Mouse (Mus musculus): Measurements from ENCODE around the gene Rbpj. TPM values are rescaled to one million over a fixed set of nuclear protein-coding genes. Genes with fewer than 3 reads are reported as not detected.

Gene Rbpj
- polyA plus RNA-seq, 1 experiment from 2014 or later = 54.7 TPM

- Histone ChIP-seq H3K27me3 (ENCODE audit: control insufficient read depth, insufficient read depth, low read length) (no peaks in the 10 kb centered on the region), H3K4me3 (ENCODE audit: low read depth, low read length) (no peak overlapping the region), H3K4me2 (ENCODE audit: low read depth, severe bottlenecking) (no peak overlapping the region), H3K9me3 (ENCODE audit: control insufficient read depth, low read length) (no peaks in the 10 kb centered on the region), H3K9ac (ENCODE audit: low read length) (no peak overlapping the region), H3K4me1 (ENCODE audit: control insufficient read depth, insufficient read depth, low read length) (no peaks in the 10 kb centered on the region), H3K27ac (replicated peaks; ENCODE audit: low read depth, low read length) (no peak overlapping the region), H3K36me3 (ENCODE audit: control insufficient read depth, insufficient read depth, low read length) (no peaks in the 10 kb centered on the region)
- ATAC-seq (ENCODE audit: insufficient number of reproducible peaks, low FRiP score, low TSS enrichment, low read depth) (no peak), DNase-seq (ENCODE audit: low spot score) (no peak)
- WGBS = 74% methylated on average over 11 of the region's 11 CpGs
Observed at GRCm38 (mm10) chr5:53463098-53464018, 2.6 kb upstream of the Rbpj start.

GRCm38 (mm10) chr5:53466422-53467333 lies 726 bp downstream of the Rbpj start:
- Histone ChIP-seq H3K4me2 (ENCODE audit: low read depth, severe bottlenecking) (no peak overlapping the region), H3K4me3 (ENCODE audit: low read depth, low read length) (no peak overlapping the region), H3K27ac (replicated peaks; ENCODE audit: low read depth, low read length) (no peak overlapping the region), H3K9me3 (ENCODE audit: control insufficient read depth, low read length) (no peaks in the 10 kb centered on the region), H3K9ac (ENCODE audit: low read length) (no peak overlapping the region), H3K27me3 (ENCODE audit: control insufficient read depth, insufficient read depth, low read length) (no peaks in the 10 kb centered on the region), H3K4me1 (ENCODE audit: control insufficient read depth, insufficient read depth, low read length) (no peaks in the 10 kb centered on the region), H3K36me3 (ENCODE audit: control insufficient read depth, insufficient read depth, low read length) (no peaks in the 10 kb centered on the region)
- no peak for DNase-seq (ENCODE audit: low spot score)
- whole genome bisulfite sequencing = 83% methylated on average over 16 of the region's 16 CpGs
- no peak for ATAC-seq (ENCODE audit: insufficient number of reproducible peaks, low FRiP score, low TSS enrichment, low read depth)

GRCm38 (mm10) chr5:53467602-53468001 lies 1.6 kb downstream of the Rbpj start:
- 65% methylated on average over 9 of the region's 9 CpGs for WGBS
- DNase-seq (ENCODE audit: low spot score) = no peak
- Histone ChIP-seq H3K36me3 (ENCODE audit: control insufficient read depth, insufficient read depth, low read length) (no peaks in the 10 kb centered on the region), H3K9ac (ENCODE audit: low read length) (no peak overlapping the region), H3K27me3 (ENCODE audit: control insufficient read depth, insufficient read depth, low read length) (no peaks in the 10 kb centered on the region), H3K27ac (replicated peaks; ENCODE audit: low read depth, low read length) (no peak overlapping the region), H3K4me2 (ENCODE audit: low read depth, severe bottlenecking) (no peak overlapping the region), H3K9me3 (ENCODE audit: control insufficient read depth, low read length) (no peaks in the 10 kb centered on the region), H3K4me1 (ENCODE audit: control insufficient read depth, insufficient read depth, low read length) (no peaks in the 10 kb centered on the region), H3K4me3 (ENCODE audit: low read depth, low read length) (no peak overlapping the region)
- ATAC-seq (ENCODE audit: insufficient number of reproducible peaks, low FRiP score, low TSS enrichment, low read depth) = no peak

GRCm38 (mm10) chr5:53468366-53468765 lies 2.4 kb downstream of the Rbpj start:
- Histone ChIP-seq H3K36me3 (ENCODE audit: control insufficient read depth, insufficient read depth, low read length) (no peaks in the 10 kb centered on the region), H3K4me2 (ENCODE audit: low read depth, severe bottlenecking) (no peak overlapping the region), H3K27ac (replicated peaks; ENCODE audit: low read depth, low read length) (no peak overlapping the region), H3K9ac (ENCODE audit: low read length) (no peak overlapping the region), H3K4me1 (ENCODE audit: control insufficient read depth, insufficient read depth, low read length) (no peaks in the 10 kb centered on the region), H3K27me3 (ENCODE audit: control insufficient read depth, insufficient read depth, low read length) (no peaks in the 10 kb centered on the region), H3K9me3 (ENCODE audit: control insufficient read depth, low read length) (no peaks in the 10 kb centered on the region), H3K4me3 (ENCODE audit: low read depth, low read length) (no peak overlapping the region)
- WGBS = 57% methylated on average over 8 of the region's 8 CpGs
- DNase-seq (ENCODE audit: low spot score) = no peak
- peak; percentile 42; the same call in 1 of the 2 replicates for ATAC-seq (ENCODE audit: insufficient number of reproducible peaks, low FRiP score, low TSS enrichment, low read depth)

GRCm38 (mm10) chr5:53469098-53469776 lies 3.3 kb downstream of the Rbpj start:
- WGBS = 70% methylated on average over 6 of the region's 6 CpGs
- Histone ChIP-seq H3K27ac (replicated peaks; ENCODE audit: low read depth, low read length) (no peak overlapping the region), H3K4me3 (ENCODE audit: low read depth, low read length) (no peak overlapping the region)

GRCm38 (mm10) chr5:53469777-53470131 lies 3.8 kb downstream of the Rbpj start:
- H3K9ac ChIP-seq (ENCODE audit: low read length) = no peak overlapping the region
- no peak overlapping the region for H3K4me3 ChIP-seq (ENCODE audit: low read depth, low read length)
- H3K36me3 ChIP-seq (ENCODE audit: control insufficient read depth, insufficient read depth, low read length) = no peaks in the 10 kb centered on the region
- no peak overlapping the region for H3K4me2 ChIP-seq (ENCODE audit: low read depth, severe bottlenecking)
- H3K27ac ChIP-seq (replicated peaks; ENCODE audit: low read depth, low read length) = no peak overlapping the region
- H3K4me1 ChIP-seq (ENCODE audit: control insufficient read depth, insufficient read depth, low read length) = peaks cover 3% of the 10 kb centered on the region; the same call in 1 of the 2 replicates
- H3K9me3 ChIP-seq (ENCODE audit: control insufficient read depth, low read length) = no peaks in the 10 kb centered on the region
- no peaks in the 10 kb centered on the region for H3K27me3 ChIP-seq (ENCODE audit: control insufficient read depth, insufficient read depth, low read length)
- WGBS = 51% methylated on average over 9 of the region's 9 CpGs
- DNase-seq (ENCODE audit: low spot score) (no peak), ATAC-seq (ENCODE audit: insufficient number of reproducible peaks, low FRiP score, low TSS enrichment, low read depth) (no peak)

More at GRCm38 (mm10) chr5:53469098-53469776, 3.3 kb downstream of the Rbpj start:
- Histone ChIP-seq H3K36me3 (ENCODE audit: control insufficient read depth, insufficient read depth, low read length) (no peaks in the 10 kb centered on the region), H3K4me2 (ENCODE audit: low read depth, severe bottlenecking) (no peak overlapping the region), H3K4me1 (ENCODE audit: control insufficient read depth, insufficient read depth, low read length) (no peaks in the 10 kb centered on the region), H3K9ac (ENCODE audit: low read length) (no peak overlapping the region), H3K9me3 (ENCODE audit: control insufficient read depth, low read length) (no peaks in the 10 kb centered on the region), H3K27me3 (ENCODE audit: control insufficient read depth, insufficient read depth, low read length) (no peaks in the 10 kb centered on the region)
- no peak for ATAC-seq (ENCODE audit: insufficient number of reproducible peaks, low FRiP score, low TSS enrichment, low read depth)
- no peak for DNase-seq (ENCODE audit: low spot score)

DNA sequence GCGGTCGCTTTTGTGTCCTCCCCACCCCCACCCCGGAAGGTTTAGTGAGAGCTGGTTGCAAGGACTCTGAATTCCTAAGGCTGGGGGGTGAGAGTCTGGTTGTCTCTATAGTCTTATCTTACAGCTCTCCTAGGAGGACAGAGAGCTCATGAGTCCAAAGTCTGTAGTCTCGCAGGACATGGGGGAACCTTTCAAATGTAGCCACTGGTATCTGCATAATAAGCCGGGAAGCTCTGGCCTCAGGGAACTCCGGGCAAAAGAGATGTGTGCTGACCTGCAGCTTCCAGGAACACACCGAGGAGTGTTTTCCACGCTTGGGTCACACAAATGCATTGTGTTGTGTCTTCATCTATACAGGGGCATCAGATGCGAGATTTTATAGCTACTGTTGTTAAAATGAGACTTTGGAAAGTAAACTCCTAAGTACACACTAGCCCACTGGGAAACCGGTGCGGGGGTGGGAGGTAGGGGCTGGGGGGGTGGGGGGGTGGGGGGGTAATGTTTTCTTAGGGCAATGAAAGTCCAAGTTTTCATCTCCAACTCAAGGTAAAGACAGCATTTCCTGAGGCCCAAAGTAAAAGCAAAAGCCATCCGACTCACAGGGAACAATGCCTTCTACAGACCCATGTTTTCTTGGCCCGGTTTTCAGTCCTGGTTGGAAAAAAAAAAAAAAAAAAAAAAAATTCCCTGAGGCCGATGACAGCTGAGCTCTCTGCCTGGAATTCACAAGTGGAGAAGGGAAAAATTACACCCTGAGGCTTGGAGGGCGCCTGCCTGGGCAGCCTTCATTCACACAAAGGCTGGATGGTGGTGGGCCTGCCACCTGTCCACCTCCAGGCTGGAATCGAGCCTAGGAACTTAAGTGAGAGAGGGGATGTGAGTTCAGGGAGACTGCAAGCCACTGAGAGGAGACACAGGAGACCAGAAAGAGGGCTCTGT lies 4.5 kb downstream of the Rbpj start:
- Histone ChIP-seq H3K4me1 (ENCODE audit: control insufficient read depth, insufficient read depth, low read length) (peaks cover 3% of the 10 kb centered on the region; the same call in 1 of the 2 replicates), H3K4me3 (ENCODE audit: low read depth, low read length) (no peak overlapping the region), H3K27me3 (ENCODE audit: control insufficient read depth, insufficient read depth, low read length) (no peaks in the 10 kb centered on the region), H3K36me3 (ENCODE audit: control insufficient read depth, insufficient read depth, low read length) (no peaks in the 10 kb centered on the region), H3K9ac (ENCODE audit: low read length) (no peak overlapping the region), H3K9me3 (ENCODE audit: control insufficient read depth, low read length) (no peaks in the 10 kb centered on the region), H3K27ac (replicated peaks; ENCODE audit: low read depth, low read length) (no peak overlapping the region), H3K4me2 (ENCODE audit: low read depth, severe bottlenecking) (no peak overlapping the region)
- WGBS = 45% methylated on average over 16 of the region's 16 CpGs
- DNase-seq (ENCODE audit: low spot score) (peak; percentile 37), ATAC-seq (ENCODE audit: insufficient number of reproducible peaks, low FRiP score, low TSS enrichment, low read depth) (peak; percentile 32; the same call in 1 of the 2 replicates)
